Mouse (Mus musculus): ENCODE results near the gene Gm4969. TPM values are rescaled to one million over a fixed set of nuclear protein-coding genes. Genes with fewer than 3 reads are reported as not detected.
"Not testable (repeated sequence)": the region's sequence is repeated elsewhere in the genome, so short reads cannot be mapped to it uniquely, and the experiment has no call there.

Gene Gm4969
- total RNA-seq, 2 experiments from 2014 or later, result 0.05 to 0.71 TPM

DNA sequence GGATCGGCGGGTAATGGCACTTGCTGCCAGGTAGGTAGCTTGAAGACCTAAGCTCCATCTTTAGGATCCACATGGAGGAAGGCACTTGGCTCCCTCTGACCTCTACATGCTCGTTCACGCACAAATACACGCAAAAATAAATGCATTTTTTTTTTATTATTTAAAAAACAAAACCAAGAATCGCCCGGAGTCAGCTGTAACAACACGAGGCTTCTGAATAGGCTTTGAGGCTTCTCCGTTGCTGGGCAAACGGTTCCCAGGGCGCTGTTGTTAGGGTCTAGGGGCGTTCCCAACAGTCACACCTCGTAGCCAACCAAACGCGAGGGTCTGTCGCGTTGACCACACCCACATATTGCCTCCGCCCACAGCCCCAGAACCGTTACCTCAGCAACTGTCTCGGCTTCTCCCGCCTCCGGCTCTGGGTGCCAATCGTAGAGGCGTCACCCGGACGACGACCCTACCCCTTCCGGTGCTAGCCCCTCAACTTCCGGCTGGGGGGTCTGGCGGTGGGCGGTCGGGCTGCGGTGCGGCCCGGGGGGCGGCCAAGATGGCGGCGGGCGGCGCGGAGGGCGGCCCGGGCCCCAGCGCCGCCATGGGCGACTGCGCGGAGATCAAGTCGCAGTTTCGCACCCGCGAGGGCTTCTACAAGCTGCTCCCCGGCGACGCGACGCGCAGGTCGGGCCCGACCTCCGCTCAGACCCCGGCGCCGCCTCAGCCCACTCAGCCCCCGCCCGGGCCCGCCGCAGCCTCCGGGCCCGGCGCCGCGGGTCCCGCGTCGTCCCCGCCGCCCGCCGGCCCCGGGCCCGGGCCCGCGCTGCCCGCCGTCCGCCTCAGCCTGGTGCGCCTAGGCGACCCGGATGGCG, 42.2 kb downstream of the Gm4969 start, which contains the start of gene Dmwd:
TSS of gene Dmwd (plus strand) at position 505 of the 863 bp plus-strand sequence.
- ATAC-seq (replicated peaks; ENCODE audit: poor library complexity, severe bottlenecking), result peak; percentile 78

DNA sequence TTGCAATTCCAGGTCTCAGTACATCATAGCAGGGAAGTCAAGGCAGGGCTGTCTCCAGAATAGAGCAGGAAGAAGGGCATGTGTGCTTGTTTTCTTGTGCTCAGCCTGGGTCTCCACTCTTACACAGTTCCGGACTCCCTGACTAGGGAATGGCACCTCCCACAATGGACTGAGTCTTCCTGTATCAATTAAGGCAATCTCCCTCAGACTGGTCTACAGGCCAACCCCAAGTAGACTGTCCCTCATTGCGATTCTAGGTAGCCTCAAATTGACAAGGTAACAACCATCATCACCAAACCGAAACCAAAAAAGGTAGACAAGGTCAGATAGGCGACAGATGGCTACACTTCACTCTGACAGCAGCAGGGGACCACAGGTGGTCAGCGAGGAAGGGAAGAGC, 42.9 kb downstream of the Gm4969 start:
- no peak for ATAC-seq (replicated peaks; ENCODE audit: poor library complexity, severe bottlenecking)

DNA sequence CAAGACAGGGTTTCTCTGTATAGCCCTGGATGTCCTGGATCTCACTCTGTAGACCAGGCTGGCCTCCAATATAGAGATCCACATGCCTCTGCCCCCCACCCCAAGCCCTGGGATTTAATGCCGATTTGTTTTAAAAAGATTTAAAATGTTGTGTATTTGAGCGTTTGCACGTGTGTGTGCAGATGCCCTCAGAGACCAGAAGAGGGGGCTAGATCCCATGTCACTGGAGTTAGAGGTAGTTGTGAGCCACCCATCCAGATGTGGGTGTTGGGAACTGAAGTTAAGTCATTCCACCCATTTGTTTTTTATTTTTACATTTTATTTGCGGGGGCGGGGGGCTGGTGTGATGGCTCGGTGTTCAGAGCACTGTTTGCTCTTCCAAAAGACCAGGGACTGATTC, 43.7 kb downstream of the Gm4969 start:
- no peak for ATAC-seq (replicated peaks; ENCODE audit: poor library complexity, severe bottlenecking)

DNA sequence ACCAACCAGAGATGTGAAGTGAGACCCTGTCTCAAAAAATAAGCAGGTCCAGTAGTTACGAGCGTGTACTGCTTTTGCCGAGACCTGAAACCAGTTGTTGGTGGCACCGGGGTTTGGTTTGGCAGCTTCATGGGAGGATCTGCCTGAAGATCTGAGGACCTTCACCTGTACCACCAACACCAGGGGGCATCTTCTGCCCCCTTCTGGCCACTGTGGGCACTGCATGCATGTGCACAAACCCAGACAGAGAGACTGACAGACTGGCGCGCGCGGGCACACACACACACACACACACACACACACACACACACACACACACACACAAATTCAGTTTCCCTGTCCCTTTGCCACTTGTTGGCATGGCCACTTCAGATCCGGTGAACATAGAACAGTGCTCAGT, 44.7 kb downstream of the Gm4969 start:
- ATAC-seq (replicated peaks; ENCODE audit: poor library complexity, severe bottlenecking), result no peak

DNA sequence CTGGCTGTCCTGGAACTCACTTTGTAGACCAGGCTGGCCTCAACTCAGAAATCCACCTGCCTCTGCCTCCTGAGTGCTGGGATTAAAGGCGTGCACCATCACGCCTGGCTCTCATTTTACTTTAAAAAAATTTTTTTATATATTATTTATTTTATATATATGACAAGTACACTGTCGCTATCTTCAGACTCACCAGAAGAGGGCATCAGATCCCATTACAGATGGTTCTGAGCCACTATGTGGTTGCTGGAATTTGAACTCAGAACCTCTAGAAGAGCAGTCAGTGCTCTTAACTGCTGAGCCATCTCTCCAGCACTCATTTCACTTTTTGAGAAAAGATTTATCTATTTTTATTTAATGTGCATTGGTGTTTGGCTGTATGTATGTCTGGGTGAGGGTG, 47.1 kb downstream of the Gm4969 start:
- not testable (repeated sequence) for ATAC-seq (replicated peaks; ENCODE audit: poor library complexity, severe bottlenecking)

DNA sequence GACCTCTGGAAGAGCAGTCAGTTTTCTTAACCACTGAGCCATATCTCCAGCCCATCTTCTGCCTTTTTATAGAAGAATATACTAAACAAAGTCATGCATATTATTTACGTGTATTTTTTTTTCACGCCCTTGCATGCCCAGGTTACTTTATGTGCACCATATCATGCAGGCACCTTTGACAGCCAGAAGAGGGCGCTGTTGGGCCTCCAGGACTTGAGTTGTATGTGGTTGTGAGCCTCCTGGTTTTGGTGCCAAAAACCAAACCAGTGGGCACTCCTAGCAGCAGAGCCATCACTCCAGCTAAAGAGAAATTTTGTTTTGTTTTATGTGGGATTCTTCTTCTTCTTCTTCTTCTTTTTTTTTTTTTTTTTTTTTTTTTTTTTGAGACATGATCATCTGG, 48.7 kb downstream of the Gm4969 start:
- peak; percentile 38; the same call in 1 of the 2 replicates for ATAC-seq (replicated peaks; ENCODE audit: poor library complexity, severe bottlenecking)

DNA sequence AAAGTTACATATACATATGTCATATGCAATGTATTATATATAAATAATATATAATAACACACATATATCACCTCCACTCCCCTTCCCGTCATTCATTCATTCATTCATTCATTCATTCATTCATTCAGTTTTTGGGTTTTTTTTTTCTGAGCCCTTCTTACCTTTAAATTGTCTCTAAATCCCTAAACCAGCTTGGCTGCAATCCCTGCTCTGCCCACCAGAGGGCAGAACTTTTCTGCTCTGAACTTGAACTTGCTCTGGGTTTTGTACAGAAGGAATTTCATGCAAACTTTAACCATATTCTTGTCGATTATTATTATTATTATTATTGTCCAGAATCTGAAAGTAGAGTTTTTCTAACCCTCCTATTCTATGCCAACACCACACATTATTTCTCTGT, 49.5 kb downstream of the Gm4969 start:
- ATAC-seq (replicated peaks; ENCODE audit: poor library complexity, severe bottlenecking), result peak; percentile 38; the same call in 1 of the 2 replicates

DNA sequence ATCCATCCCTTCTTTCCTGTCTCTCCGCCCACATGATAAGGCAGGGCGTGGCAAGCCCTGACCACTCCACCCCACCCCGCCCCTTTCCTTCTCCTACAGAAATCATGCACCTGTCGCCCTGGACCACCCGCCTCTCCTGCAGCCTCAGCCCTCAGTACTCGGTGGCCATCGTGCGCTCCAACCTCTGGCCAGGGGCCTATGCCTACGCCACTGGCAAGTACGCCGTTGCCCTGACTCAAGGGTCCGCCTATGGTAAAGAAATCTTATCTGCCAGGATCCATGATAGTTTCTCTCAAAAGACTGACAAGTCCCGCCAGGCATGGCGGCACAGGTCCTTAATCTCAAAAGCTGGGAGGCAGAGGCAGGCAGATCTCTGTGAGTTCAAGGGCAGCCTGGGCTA, 50.2 kb downstream of the Gm4969 start:
- no peak for ATAC-seq (replicated peaks; ENCODE audit: poor library complexity, severe bottlenecking)

DNA sequence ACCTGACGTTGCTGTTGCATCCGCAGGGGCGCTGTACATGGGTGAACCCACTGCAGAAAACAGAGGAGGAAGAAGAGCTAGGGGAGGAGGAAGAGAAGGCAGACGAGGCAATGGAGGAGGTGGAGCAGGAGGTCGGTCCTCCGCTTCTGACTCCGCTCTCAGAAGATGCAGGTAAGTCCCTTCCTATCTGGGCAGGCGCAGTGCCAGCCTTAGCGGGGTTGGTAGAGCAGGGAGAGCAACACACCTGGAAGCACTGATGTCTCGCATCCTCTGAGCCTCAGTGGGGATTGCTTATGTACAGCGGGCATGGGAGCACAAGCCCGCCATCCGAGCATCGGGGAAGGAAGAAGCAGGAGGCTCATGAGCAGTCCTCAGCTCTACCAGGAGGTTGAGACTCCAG, 51.1 kb downstream of the Gm4969 start:
- ATAC-seq (replicated peaks; ENCODE audit: poor library complexity, severe bottlenecking), result no peak

DNA sequence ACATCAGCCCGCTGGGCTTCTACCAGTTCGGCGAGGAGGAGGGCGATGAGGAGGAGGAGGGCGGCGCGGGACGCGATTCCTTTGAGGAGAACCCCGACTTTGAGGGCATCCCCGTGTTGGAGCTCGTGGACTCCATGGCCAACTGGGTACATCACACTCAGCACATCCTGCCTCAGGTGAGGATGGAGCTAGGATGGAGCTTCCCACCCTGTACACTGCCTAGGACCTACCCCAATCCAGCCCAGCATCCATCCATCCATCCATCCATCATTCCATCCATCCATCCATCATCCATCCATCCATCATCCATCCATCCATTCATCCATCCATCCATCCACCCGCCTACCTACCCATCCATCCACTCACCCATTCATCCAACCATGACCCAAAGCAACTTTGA, 52.3 kb downstream of the Gm4969 start:
- ATAC-seq (replicated peaks; ENCODE audit: poor library complexity, severe bottlenecking), result no peak

DNA sequence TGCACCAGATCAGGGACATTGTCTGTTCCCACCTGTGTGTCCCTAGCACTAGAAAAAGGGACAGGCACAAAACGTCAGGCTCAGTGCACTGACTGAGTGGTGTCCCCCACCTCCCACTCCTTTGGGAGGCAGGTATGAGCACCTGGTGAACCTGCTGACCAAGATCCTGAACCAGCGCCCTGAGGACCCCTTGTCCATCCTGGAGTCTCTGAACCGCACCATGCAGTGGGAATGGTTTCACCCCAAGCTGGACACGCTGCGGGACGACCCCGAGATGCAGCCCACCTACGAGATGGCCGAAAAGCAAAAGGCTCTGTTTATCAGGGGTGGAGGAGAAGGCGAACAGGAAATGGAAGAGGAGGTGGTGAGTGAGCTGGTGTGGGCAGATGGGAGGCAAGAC, 60.8 kb downstream of the Gm4969 start:
- no peak for ATAC-seq (replicated peaks; ENCODE audit: poor library complexity, severe bottlenecking)

DNA sequence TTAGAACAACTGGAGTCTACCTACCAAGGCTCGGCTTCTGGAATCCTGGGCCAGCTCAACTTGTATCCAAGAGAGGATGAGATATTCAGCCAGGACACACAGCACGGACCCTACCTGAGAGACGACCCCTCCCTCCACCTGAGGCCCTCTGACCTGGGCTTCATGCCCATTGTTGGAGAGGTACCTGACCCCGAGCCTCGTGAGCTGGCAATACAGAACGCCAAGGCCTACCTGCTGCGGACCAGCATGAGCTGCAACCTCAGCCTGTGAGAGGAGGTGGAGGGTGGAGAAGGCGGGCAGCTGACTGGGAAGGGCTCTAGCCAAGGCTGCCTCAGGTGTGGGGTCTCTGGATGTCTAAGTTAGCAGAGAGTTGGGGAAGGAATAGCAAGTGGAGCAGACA, 63.1 kb downstream of the Gm4969 start:
- no peak for ATAC-seq (replicated peaks; ENCODE audit: poor library complexity, severe bottlenecking)

DNA sequence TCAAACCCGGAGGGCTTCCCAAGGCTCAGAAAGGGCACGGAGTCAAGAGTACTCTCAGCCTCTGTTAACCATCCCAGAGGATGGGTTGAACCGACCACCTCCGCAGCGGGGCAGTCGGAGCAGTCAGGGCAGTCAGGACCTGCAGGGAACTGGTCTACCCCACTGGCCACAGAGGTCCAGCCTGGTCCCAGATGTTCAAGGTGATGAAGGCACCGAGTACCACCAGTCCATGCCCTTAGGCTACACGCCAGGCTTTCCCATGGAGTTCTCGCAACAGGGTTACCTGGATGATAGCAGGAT, 63.4 kb downstream of the Gm4969 start:
- no peak for ATAC-seq (replicated peaks; ENCODE audit: poor library complexity, severe bottlenecking)

DNA sequence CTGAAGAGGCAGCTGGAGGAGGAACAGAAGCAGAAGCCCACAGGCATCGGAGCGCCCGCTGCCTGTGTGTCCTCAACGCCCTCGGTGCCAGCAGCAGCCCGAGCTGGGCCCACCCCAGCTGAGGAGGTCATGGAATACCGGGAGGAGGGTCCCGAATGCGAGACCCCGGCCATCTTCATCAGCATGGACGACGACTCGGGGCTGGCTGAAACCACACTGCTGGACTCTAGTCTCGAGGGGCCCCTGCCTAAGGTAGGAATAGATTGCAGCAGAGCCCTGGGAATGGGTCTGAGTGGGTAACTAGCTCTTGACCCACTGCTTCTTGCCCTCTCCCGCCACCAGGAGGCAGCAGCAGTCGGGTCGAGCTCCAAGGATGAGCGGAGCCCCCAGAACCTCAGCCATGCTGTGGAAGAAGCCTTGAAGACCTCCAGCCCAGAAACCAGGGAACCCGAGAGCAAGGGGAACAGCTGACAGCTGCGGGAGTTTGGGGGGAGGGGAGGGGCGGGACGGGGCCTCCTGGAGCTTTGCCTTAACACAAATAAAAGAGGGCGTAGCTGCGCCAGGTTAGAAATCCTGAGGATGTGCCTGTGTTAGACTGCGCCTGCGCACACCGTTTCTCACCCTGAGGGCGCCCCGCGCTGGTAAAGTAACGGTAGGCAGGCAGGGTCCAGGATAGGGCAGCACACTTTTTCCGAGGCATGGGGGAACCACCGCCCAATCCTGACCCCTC, 64.0 kb downstream of the Gm4969 start, which contains the start of gene Rsph6a:
TSS of gene Rsph6a (plus strand) at position 644 of the 730 bp plus-strand sequence.
- ATAC-seq (replicated peaks; ENCODE audit: poor library complexity, severe bottlenecking), result peak; percentile 31; the same call in 1 of the 2 replicates

DNA sequence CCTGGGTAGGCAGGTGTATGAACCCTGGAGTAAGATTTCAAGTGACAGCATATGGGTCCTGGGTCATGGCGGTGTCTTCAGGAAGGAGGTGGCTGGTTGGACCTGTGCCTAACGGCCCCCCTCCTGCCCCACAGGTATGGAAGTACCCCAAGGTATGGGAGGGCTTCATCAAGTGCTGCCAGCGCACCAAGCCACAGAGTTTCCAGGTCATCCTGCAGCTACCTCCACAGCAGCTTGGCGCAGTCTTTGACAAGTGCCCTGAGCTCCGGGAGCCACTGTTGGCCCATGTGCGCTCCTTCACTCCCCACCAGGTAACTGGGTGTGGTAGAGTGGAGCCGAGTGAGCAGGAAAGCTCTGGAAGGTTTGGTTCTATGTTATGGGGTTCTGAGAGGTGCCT, 65.0 kb downstream of the Gm4969 start:
- ATAC-seq (replicated peaks; ENCODE audit: poor library complexity, severe bottlenecking), result no peak

DNA sequence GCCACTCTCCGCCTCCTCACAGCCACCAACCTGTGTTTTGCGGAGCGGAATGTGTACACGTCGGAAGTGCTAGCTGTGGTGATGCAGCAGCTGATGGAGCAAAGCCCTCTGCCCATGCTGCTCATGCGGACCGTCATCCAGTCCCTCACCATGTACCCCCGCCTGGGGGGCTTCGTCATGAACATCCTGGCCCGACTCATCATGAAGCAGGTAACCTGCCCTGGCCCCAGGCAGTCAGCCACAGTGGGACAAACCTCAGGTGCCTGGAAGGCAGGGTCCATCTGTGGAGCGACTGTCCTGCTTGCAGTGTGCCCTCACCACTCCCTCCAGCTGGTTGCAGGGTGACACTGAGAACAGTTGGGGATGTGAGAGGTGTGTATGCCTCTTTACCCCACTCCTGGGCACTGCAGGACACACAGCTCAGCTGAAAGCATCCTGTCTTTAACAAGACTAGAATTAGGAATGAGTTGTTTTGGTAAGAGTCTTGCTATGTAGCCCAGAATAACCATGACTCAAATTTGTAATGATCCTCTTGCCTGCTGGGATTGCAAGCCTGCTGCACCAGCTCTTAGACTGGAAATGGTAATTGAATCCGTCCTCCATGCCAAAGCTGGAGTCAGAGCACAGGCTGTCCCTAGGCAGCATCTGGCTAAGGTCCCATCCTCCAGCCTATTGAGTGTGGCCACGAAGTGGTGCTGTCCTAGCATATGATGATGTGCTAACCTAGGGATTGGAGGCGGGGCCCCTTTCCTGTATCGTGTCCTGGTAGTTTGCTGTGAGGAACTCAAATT, 65.6 kb downstream of the Gm4969 start:
- no peak for ATAC-seq (replicated peaks; ENCODE audit: poor library complexity, severe bottlenecking)

DNA sequence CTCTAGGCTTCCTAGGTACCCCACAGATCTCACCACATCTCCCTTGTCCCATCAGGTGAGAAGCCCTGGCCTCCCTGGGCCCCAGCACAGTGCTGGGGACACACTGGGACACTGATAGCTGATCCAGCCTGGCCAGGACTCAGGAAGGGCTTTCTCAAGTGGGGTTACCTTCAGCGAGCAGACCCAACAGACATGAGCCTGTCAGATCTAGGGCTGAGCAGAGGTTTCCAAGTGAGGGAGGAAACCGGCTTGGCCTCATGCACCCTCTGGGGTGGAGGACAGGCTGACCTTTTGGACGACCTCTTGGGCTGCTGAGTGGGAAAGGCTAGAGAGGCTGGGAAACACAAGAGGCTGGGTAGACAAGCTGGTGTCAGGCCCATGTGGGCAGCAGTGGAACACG, 67.0 kb downstream of the Gm4969 start:
- ATAC-seq (replicated peaks; ENCODE audit: poor library complexity, severe bottlenecking), result no peak

DNA sequence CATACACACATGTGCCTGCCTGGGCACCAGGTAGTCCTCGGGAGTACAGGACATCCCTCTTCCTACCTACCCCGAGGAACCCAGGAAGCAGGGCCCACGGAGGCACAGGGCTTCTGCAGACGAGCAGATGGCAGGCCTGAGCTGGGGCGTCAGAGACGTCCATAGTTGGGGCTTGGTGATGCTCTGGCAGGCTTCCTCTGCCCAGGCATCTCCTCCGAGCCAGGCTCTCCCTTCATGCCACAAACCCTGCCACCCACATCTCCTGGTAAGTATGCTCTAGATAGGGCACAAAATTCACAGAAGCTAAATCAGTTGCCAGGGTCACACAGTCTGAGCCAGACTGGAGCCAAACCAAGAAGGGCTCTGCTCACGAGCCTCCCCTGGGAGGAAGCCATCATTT, 68.0 kb downstream of the Gm4969 start:
- no peak for ATAC-seq (replicated peaks; ENCODE audit: poor library complexity, severe bottlenecking)

DNA sequence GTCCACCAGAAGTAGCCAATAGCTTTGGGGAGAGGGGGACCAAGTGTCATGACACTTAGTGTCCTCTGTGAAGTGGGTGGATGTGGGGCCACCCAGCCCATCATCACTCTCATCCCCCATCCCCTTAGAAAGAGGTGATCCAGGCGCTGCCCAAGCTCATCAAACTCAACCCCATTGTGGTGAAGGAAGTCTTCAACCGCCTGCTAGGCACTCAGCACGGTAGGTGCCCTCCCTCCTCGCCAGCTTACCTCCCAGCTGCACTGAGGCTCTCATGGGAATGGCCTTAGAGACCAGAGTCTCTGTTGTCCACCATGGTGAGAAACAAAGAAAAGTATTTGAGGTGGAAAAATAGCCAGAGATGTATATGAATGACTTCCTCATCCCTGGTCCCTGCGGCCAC, 68.9 kb downstream of the Gm4969 start:
- no peak for ATAC-seq (replicated peaks; ENCODE audit: poor library complexity, severe bottlenecking)
